28 mouse cellular contexts compared by ENCODE assay signal in genomic region chr6:122478062-122478461, GRCm38 (mm10). TPM values are rescaled to one million over a fixed set of nuclear protein-coding genes. Genes with fewer than 3 reads are reported as not detected.
"Had no signal": no experiment of that assay in that cellular context is flagged by ENCODE, and none has a peak within 500 bp of the region (broad histone marks: within the 10 kb centered on the region; RNA-seq: fewer than 3 reads in every experiment).

No protein-coding gene starts in this region.

- H3K4me1 ChIP-seq: embryonic facial prominence, embryonic 10.5 days; embryonic facial prominence, embryonic 12.5 days; embryonic facial prominence, embryonic 13.5 days; embryonic facial prominence, embryonic 15.5 days; forebrain, embryonic 10.5 days had no signal

- DNase-seq: cerebellum, adult 2 months; cerebellum, adult 8-10 months; cerebellum, adult 9-10 months; cerebellum, adult 9-11 months; cerebellum, postnatal 10 days; cerebellum, postnatal 14 days; cerebellum, postnatal 25 days; cerebellum, postnatal 36 days; embryo, embryonic 11 days; forebrain, postnatal 0 days; gastrocnemius, adult 2 months; gastrocnemius, postnatal 10 days; gastrocnemius, postnatal 14 days; gastrocnemius, postnatal 25 days; gastrocnemius, postnatal 36 days; heart, adult 18-20 months; heart, adult 2 months had no signal

- H3K36me3 ChIP-seq: embryonic facial prominence, embryonic 12.5 days; embryonic facial prominence, embryonic 13.5 days; embryonic facial prominence, embryonic 15.5 days; forebrain, embryonic 12.5 days; forebrain, embryonic 15.5 days had no signal

- H3K9me3 ChIP-seq: embryonic facial prominence, embryonic 10.5 days; embryonic facial prominence, embryonic 12.5 days; embryonic facial prominence, embryonic 13.5 days; embryonic facial prominence, embryonic 15.5 days; forebrain, embryonic 10.5 days; forebrain, embryonic 12.5 days; forebrain, embryonic 13.5 days; forebrain, embryonic 15.5 days had no signal

- H3K27ac ChIP-seq: embryonic facial prominence, embryonic 10.5 days; embryonic facial prominence, embryonic 12.5 days; embryonic facial prominence, embryonic 13.5 days; embryonic facial prominence, embryonic 15.5 days; forebrain, embryonic 10.5 days; forebrain, embryonic 12.5 days; forebrain, embryonic 13.5 days; forebrain, embryonic 15.5 days; gastrocnemius, adult 2 months; heart, adult 2 months had no signal

- H3K27me3 ChIP-seq: embryonic facial prominence, embryonic 12.5 days; embryonic facial prominence, embryonic 13.5 days; embryonic facial prominence, embryonic 15.5 days; forebrain, embryonic 12.5 days; forebrain, embryonic 13.5 days; forebrain, embryonic 15.5 days had no signal

- H3K9ac ChIP-seq: embryonic facial prominence, embryonic 12.5 days; embryonic facial prominence, embryonic 13.5 days; embryonic facial prominence, embryonic 15.5 days; forebrain, embryonic 12.5 days; forebrain, embryonic 13.5 days; forebrain, embryonic 15.5 days; forebrain, postnatal 0 days had no signal

- H3K4me2 ChIP-seq: embryonic facial prominence, embryonic 12.5 days; embryonic facial prominence, embryonic 13.5 days; embryonic facial prominence, embryonic 15.5 days; forebrain, embryonic 12.5 days; forebrain, embryonic 13.5 days; forebrain, embryonic 15.5 days had no signal

- H3K4me3 ChIP-seq: embryonic facial prominence, embryonic 10.5 days; embryonic facial prominence, embryonic 12.5 days; embryonic facial prominence, embryonic 13.5 days; embryonic facial prominence, embryonic 15.5 days; erythroblast, embryonic 14.5 days; forebrain, embryonic 10.5 days; forebrain, embryonic 12.5 days; forebrain, embryonic 13.5 days; forebrain, embryonic 15.5 days; gastrocnemius, adult 2 months; heart, adult 2 months had no signal

- ATAC-seq: forebrain, embryonic 13.5 days; forebrain, embryonic 14.5 days; forebrain, embryonic 15.5 days; forebrain, embryonic 16.5 days; forebrain, postnatal 0 days had no signal

RNA-seq across cellular contexts. Expression of gene Rimklb, which starts 20.5 kb away (rescaled TPM):
- polyA plus RNA-seq: erythroblast, embryonic 14.5 days had no signal

RNA-seq across cellular contexts. Expression of gene Mfap5, which starts 27.6 kb away (rescaled TPM):
- polyA plus RNA-seq: erythroblast, embryonic 14.5 days had no signal
